Mouse (Mus musculus) embryonic facial prominence, embryonic 14.5 days (tissue): Measurements from ENCODE around the gene Cacnb4. TPM values are rescaled to one million over a fixed set of nuclear protein-coding genes. Genes with fewer than 3 reads are reported as not detected.
A peak's percentile ranks its signal among the peaks of the same experiment; 100 is the strongest.

Experiments used
- ATAC-seq: fragments of 200-750 bp; cut with Nextera tagmentation; 2 replicates; pipeline ENCODE4 v1.8.0; 2017; ENCODE audit warnings: low read depth, moderate number of reproducible peaks, moderate TSS enrichment
- DNase-seq: peaks from one replicate; pipeline ENCODE4 v3.0.0-alpha.2; 2015; ENCODE audit warnings: low spot score
- H3K27ac ChIP-seq: fragments of 300-500 bp; sonication (generic); replicated peaks from 2 replicates; pipeline ENCODE4 v1.5.1; 2014; ENCODE audit warnings: low read depth, mild to moderate bottlenecking, low read length, moderate library complexity
- H3K27me3 ChIP-seq: fragments of 300-500 bp; sonication (generic); replicated peaks from 2 replicates; pipeline ENCODE4 v1.6.1; 2014; ENCODE audit warnings: low read length; ENCODE audit not compliant: control insufficient read depth, insufficient read depth
- H3K36me3 ChIP-seq: fragments of 300-500 bp; sonication (generic); 2 replicates; pipeline ENCODE4 v1.6.1; 2014; ENCODE audit warnings: low read length, mixed read lengths; ENCODE audit not compliant: control insufficient read depth, insufficient read depth
- H3K4me1 ChIP-seq: fragments of 300-500 bp; sonication (generic); 2 replicates; pipeline ENCODE4 v1.6.1; 2014; ENCODE audit warnings: antibody characterized with exemption, low read length; ENCODE audit not compliant: control insufficient read depth, insufficient read depth
- H3K4me2 ChIP-seq: fragments of 300-500 bp; sonication (generic); 2 replicates; pipeline ENCODE4 v1.6.1; 2014; ENCODE audit warnings: low read depth, mild to moderate bottlenecking, low read length, moderate library complexity, mixed read lengths
- H3K4me3 ChIP-seq: fragments of 300-500 bp; sonication (generic); 2 replicates; pipeline ENCODE4 v1.5.1; 2014; ENCODE audit warnings: low read depth, mild to moderate bottlenecking, low read length
- H3K9ac ChIP-seq: fragments of 300-500 bp; sonication (generic); 2 replicates; pipeline ENCODE4 v1.6.1; 2014; ENCODE audit warnings: low read depth, mild to moderate bottlenecking, low read length, moderate library complexity, mixed read lengths
- H3K9me3 ChIP-seq: fragments of 300-500 bp; sonication (generic); 2 replicates; pipeline ENCODE4 v1.6.1; 2016; ENCODE audit warnings: low read length; ENCODE audit not compliant: control insufficient read depth
- WGBS: fragments of 180-500 bp; shearing (Covaris S2); extraction: QIAGEN DNeasy Blood & Tissue Kit; methylation state at CpG from one replicate; pipeline ENCODE4 v1.1.7; 2014; 5-methylcytosine and 5-hydroxymethylcytosine counted together
- polyA plus RNA-seq: library from polyadenylated mRNA; unstranded; fragments of >200 nt; fragmentation: Nextera tagmentation; extraction: Ambion mirVana; gene quantifications from 2 replicates; pipeline ENCODE4 v1.2.1, GENCODE M21; 2014

Cacnb4 gene
- polyA plus RNA-seq, 1 experiment from 2014 or later = 1.4 TPM

DNA sequence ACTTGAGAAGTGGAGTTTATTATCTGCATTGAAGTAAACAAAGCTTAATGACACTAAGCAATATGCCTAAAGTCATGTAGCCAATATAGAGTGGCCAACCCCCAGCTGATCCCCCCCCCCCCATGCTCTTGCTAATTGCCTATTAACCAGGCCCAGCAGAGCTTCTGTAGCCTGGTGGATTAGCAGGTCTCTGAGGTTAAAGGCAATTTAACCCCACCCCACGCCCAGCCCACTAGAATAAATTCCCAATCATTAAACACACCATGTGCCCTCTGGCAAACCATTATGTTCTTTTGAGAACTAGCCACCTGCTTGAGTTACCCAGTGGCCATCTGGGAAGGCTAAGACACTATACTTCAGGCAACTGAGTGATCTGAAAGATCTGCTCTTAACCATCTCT lies 186.8 kb downstream of the Cacnb4 start:
- DNase-seq (no peak), ATAC-seq (no peak)
- peaks cover 11% of the 10 kb centered on the region for H3K4me1 ChIP-seq
- no peaks in the 10 kb centered on the region for H3K9me3 ChIP-seq
- H3K4me3 ChIP-seq = no peak overlapping the region
- H3K9ac ChIP-seq = no peak overlapping the region
- no peaks in the 10 kb centered on the region for H3K36me3 ChIP-seq
- H3K27ac ChIP-seq = no peak overlapping the region
- H3K4me2 ChIP-seq = no peak overlapping the region
- 57% methylated on average over 1 of the region's 1 CpGs for WGBS
- H3K27me3 ChIP-seq = no peaks in the 10 kb centered on the region; the same call in 1 of the 2 replicates

DNA sequence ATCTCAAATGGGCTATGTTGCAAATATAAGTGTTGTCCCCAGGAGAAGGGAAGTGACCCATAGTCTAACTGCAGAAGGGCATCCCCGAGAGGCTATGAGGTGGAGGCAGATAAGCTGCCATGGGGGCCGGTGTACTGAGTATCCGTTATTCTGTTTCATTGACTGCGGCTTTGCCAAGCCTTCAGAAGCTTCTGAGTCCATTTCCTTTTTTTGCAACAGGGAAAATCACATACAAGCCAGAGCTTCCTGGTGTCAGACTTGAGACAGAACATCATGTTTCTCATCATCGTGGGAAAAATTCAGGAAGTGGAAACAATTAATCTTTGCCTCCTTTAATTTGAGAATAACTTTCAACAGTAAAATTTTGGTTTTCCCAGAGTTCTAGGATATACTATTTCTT lies 193.1 kb downstream of the Cacnb4 start:
- Histone ChIP-seq H3K27ac (no peak overlapping the region), H3K27me3 (no peaks in the 10 kb centered on the region; the same call in 1 of the 2 replicates), H3K9ac (no peak overlapping the region), H3K4me1 (no peaks in the 10 kb centered on the region), H3K9me3 (no peaks in the 10 kb centered on the region), H3K4me3 (no peak overlapping the region), H3K4me2 (no peak overlapping the region), H3K36me3 (no peaks in the 10 kb centered on the region)
- no peak for ATAC-seq
- DNase-seq = no peak
- WGBS = 85% methylated on average over 5 of the region's 5 CpGs

DNA sequence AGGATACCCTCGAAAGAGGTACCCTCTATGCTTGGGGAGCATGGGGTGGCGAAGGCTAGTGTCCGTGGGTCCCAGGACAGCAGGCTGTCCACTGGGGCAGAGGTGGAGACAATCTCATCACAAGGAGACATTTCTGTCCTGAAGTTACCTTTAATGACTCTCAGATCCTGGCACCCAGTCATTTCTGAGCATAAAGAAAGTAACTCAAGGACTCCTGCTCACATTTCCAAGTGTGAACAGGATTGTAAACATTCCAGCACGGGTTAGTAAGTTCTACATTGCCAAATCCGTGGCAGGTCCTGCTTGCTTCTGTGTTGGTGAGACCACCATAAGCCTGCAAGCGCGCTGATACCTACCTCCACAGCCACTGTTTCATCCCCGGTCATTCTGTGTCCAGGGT lies 196.2 kb downstream of the Cacnb4 start:
- no peak overlapping the region for H3K27ac ChIP-seq
- no peak for ATAC-seq

DNA sequence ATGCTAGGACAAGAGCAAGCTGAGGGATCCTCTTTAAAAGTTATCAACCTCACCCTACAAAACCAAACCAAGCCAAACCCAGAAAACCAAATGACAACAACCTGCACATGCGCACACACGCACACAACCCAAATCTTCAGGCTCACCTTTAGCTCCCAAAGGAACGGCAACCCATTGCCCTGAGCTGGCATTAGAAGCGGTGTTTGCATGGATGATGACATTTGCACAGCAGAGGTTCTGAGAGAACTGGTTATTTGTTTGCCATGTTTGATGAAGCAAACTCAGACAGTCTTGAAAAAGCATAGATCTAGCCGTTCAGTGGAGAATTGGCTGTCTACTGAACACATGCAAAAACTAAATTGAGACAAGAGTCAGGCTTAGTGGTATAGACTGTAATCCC lies 198.1 kb downstream of the Cacnb4 start:
- DNase-seq (no peak), ATAC-seq (no peak)
- no peak overlapping the region for H3K4me2 ChIP-seq

More for the DNA sequence above, 196.2 kb downstream of the Cacnb4 start:
- WGBS = 85% methylated on average over 8 of the region's 8 CpGs
- no peaks in the 10 kb centered on the region for H3K36me3 ChIP-seq
- no peak for DNase-seq
- H3K9me3 ChIP-seq = no peaks in the 10 kb centered on the region
- no peak overlapping the region for H3K9ac ChIP-seq
- no peak overlapping the region for H3K4me2 ChIP-seq
- H3K27me3 ChIP-seq = no peaks in the 10 kb centered on the region; the same call in 1 of the 2 replicates
- H3K4me3 ChIP-seq = no peak overlapping the region
- peaks cover 6% of the 10 kb centered on the region; the same call in 1 of the 2 replicates for H3K4me1 ChIP-seq

DNA sequence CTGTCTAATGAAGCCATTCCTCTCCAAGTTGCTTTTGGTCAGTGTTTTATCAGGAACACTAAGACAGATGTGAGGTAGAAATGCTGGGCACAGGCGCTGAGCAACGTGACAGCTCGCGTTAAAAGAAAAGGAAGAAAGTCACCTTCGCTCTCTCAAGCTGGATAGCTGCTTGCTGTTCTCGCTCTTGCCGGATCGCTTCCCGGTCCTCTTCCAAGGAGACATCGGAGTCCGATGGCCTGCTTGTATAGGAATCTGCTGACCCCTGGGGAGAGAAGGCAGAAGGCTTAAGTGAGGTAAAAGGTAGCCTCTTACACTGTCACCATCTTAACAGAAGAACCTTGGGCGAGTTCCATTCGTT lies 199.1 kb downstream of the Cacnb4 start:
- ATAC-seq (no peak), DNase-seq (no peak)
- Histone ChIP-seq H3K4me1 (peaks cover 6% of the 10 kb centered on the region; the same call in 1 of the 2 replicates), H3K9me3 (no peaks in the 10 kb centered on the region), H3K27me3 (no peaks in the 10 kb centered on the region; the same call in 1 of the 2 replicates), H3K4me3 (no peak overlapping the region), H3K36me3 (no peaks in the 10 kb centered on the region), H3K27ac (no peak overlapping the region), H3K4me2 (no peak overlapping the region), H3K9ac (no peak overlapping the region)
- WGBS = 89% methylated on average over 13 of the region's 13 CpGs

More for the DNA sequence above, 198.1 kb downstream of the Cacnb4 start:
- H3K27me3 ChIP-seq = no peaks in the 10 kb centered on the region; the same call in 1 of the 2 replicates
- H3K4me1 ChIP-seq = peaks cover 6% of the 10 kb centered on the region; the same call in 1 of the 2 replicates
- no peak overlapping the region for H3K9ac ChIP-seq
- 94% methylated on average over 5 of the region's 5 CpGs for whole genome bisulfite sequencing
- H3K36me3 ChIP-seq = no peaks in the 10 kb centered on the region
- no peak overlapping the region for H3K4me3 ChIP-seq
- no peaks in the 10 kb centered on the region for H3K9me3 ChIP-seq
- no peak overlapping the region for H3K27ac ChIP-seq

DNA sequence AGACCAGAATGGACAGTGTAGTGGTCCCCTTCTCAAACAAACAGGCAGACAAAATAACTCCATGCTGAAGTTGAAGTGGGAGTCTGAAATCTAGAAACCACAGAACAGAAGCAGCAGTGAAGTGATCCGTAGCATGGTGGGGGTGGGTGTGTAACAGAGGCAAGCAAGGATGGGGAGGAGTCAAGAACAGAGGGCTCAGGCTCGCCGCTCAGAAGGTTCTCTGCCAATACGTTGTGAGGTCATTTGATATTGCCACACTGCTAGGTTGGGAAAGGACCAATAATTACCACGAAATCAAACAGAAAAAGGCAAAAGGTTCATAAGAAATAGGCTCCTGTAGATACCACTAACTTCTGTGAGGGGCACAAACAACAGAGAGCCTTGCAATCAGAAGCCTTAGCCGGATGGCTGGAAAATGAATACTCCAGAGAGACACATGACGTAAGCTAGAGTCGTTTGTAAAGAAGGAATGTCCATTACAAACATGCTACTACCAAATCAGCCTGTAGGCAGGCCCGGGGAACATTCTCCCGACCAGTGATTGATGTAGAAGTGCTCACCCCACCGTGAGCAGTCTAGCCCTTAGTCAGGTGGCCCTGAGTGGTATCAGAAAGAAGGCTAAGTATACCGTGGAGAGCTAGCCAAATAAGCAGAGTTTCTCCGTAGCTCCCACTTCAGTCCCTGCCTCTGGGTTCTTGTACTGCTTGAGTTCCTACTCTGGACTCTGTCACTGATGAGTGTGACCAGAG lies 199.7 kb downstream of the Cacnb4 start:
- H3K27ac ChIP-seq = no peak overlapping the region
- H3K4me1 ChIP-seq = peaks cover 8% of the 10 kb centered on the region; the same call in 1 of the 2 replicates
- ATAC-seq = 0 out of 2 replicates have a peak, but pooled peaks have one; percentile 47
- no peaks in the 10 kb centered on the region for H3K9me3 ChIP-seq
- no peak overlapping the region for H3K9ac ChIP-seq
- no peak overlapping the region for H3K4me3 ChIP-seq
- no peak overlapping the region for H3K4me2 ChIP-seq
- DNase-seq = no peak
- 49% methylated on average over 13 of the region's 13 CpGs for WGBS
- H3K36me3 ChIP-seq = no peaks in the 10 kb centered on the region
- H3K27me3 ChIP-seq = no peaks in the 10 kb centered on the region; the same call in 1 of the 2 replicates

DNA sequence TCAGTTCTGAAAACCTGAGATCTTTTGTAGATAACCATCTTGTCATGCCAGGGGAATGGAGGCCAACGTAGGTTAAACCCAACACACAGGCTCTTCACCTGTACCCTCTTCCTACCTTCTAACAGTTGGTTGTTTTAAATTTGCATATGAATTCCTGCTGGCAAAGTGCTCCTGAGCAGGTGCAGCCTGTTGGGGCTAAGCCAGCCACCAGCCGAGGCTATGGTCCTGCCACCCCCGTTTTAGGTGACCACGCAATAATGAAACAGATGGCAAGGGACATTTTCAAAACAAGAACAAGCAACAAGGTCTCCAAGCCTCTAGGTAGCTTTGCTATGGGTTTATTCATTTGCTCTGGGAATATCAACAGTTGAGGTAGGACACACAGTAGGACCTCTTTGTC lies 200.8 kb downstream of the Cacnb4 start:
- H3K4me2 ChIP-seq = no peak overlapping the region
- H3K9ac ChIP-seq = no peak overlapping the region
- H3K4me1 ChIP-seq = peaks cover 8% of the 10 kb centered on the region; the same call in 1 of the 2 replicates
- H3K27ac ChIP-seq = no peak overlapping the region
- H3K27me3 ChIP-seq = no peaks in the 10 kb centered on the region; the same call in 1 of the 2 replicates
- ATAC-seq (no peak), DNase-seq (no peak)
- no peak overlapping the region for H3K4me3 ChIP-seq
- H3K36me3 ChIP-seq = no peaks in the 10 kb centered on the region
- WGBS = 85% methylated on average over 4 of the region's 4 CpGs
- H3K9me3 ChIP-seq = no peaks in the 10 kb centered on the region

DNA sequence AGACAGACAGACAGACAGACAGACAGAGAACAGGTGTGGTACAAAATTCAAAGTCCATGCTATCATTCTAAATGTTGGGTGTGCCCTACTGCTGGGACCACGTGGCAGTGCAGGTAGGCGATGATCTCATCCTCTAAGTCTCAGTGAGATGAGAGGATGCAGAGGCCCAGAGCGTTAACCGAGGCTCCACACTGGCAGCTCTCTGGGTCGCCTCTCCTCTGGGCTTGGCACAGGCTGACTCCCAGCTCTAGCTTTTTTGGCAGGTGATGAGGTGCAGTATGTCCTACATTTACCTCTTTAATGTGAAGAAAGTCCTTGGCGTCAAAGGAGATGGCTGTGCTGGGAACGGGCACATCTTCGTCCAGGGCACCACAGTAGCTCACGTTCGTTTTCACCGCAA lies 202.1 kb downstream of the Cacnb4 start:
- peaks cover 8% of the 10 kb centered on the region; the same call in 1 of the 2 replicates for H3K4me1 ChIP-seq
- no peak overlapping the region for H3K27ac ChIP-seq
- no peak overlapping the region for H3K9ac ChIP-seq
- no peaks in the 10 kb centered on the region for H3K36me3 ChIP-seq
- no peaks in the 10 kb centered on the region for H3K9me3 ChIP-seq
- H3K4me3 ChIP-seq = no peak overlapping the region
- DNase-seq (no peak), ATAC-seq (no peak)
- WGBS = 89% methylated on average over 10 of the region's 11 CpGs
- H3K4me2 ChIP-seq = no peak overlapping the region
- no peaks in the 10 kb centered on the region; the same call in 1 of the 2 replicates for H3K27me3 ChIP-seq
